Mouse (Mus musculus) CH12.LX (cell line): Measurements from ENCODE around the gene Abracl. TPM values are rescaled to one million over a fixed set of nuclear protein-coding genes. Genes with fewer than 3 reads are reported as not detected.

Experiments
- DNase-seq: peaks from one replicate; pipeline ENCODE4 v3.0.0-alpha.2; 2013; ENCODE audit errors: extremely low read depth
- H3K27ac ChIP-seq: 2 replicates; pipeline ENCODE4 v1.5.1; 2012; ENCODE audit warnings: low read depth, mild to moderate bottlenecking, control low read depth, moderate library complexity; ENCODE audit not compliant: insufficient read depth
- H3K27me3 ChIP-seq: replicated peaks from 2 replicates; pipeline ENCODE3; 2012; ENCODE audit warnings: inconsistent platforms
- H3K36me3 ChIP-seq, 2 experiments: replicated peaks in 1 of 2; 2 replicates each; pipeline versions ENCODE3 to v1.6.1; 2012; ENCODE audit warnings: inconsistent platforms in 1 of 2, low read length in 1 of 2, mild to moderate bottlenecking in 1 of 2, mixed read lengths in 1 of 2, moderate library complexity in 1 of 2; ENCODE audit not compliant: control insufficient read depth in 1 of 2, insufficient read depth in 1 of 2
- H3K4me1 ChIP-seq, 2 experiments: 2 replicates each; pipeline ENCODE4 v1.6.1; 2012; ENCODE audit warnings: inconsistent platforms in 1 of 2, moderate library complexity in 1 of 2; ENCODE audit not compliant: insufficient read depth in 2 of 2, control insufficient read depth in 1 of 2
- H3K4me2 ChIP-seq: 2 replicates; pipeline ENCODE4 v1.6.1; 2012; ENCODE audit warnings: low read depth, mild to moderate bottlenecking, control low read depth; ENCODE audit not compliant: poor library complexity, insufficient read depth, severe bottlenecking
- H3K4me3 ChIP-seq, 3 experiments: fragments of 150-350 bp in 1 of 3; sonication (generic) in 1 of 3; replicated peaks in 1 of 3; 2 replicates each; pipeline versions ENCODE3 to v1.5.1; 2011 to 2012; ENCODE audit warnings: low read depth in 2 of 3, low read length in 2 of 3, mild to moderate bottlenecking in 2 of 3, moderate library complexity in 2 of 3, control low read depth in 1 of 3, improper control_type of control experiment in 1 of 3, inconsistent platforms in 1 of 3, mixed read lengths in 1 of 3; ENCODE audit not compliant: poor library complexity in 1 of 3
- H3K79me2 ChIP-seq: replicated peaks from 2 replicates; pipeline ENCODE4 v1.6.1; 2012; ENCODE audit warnings: mild to moderate bottlenecking, moderate library complexity; ENCODE audit not compliant: control insufficient read depth, poor library complexity, insufficient read depth, severe bottlenecking; ENCODE audit errors: extremely low read depth
- H3K9ac ChIP-seq: 2 replicates; pipeline ENCODE4 v1.6.1; 2012; ENCODE audit warnings: low read depth, mild to moderate bottlenecking, control low read depth, moderate library complexity; ENCODE audit not compliant: insufficient read depth
- H3K9me3 ChIP-seq: replicated peaks from 2 replicates; pipeline ENCODE3; 2012; ENCODE audit warnings: low read length, inconsistent platforms, mixed read lengths
- CHD1 ChIP-seq: IDR thresholded peaks from 2 replicates; pipeline ENCODE4 v1.6.1; 2012; ENCODE audit warnings: low read depth, low read length, improper control_type of control experiment, inconsistent platforms
- ELF1 ChIP-seq: IDR thresholded peaks from 2 replicates; pipeline ENCODE4 v1.6.1; 2014; ENCODE audit warnings: low read depth, mild to moderate bottlenecking, inconsistent platforms, low read length, improper control_type of control experiment
- ETS1 ChIP-seq: conservative IDR thresholded peaks from 2 replicates; pipeline ENCODE4 v1.6.1; 2012; ENCODE audit warnings: low read depth, mild to moderate bottlenecking, inconsistent platforms, low read length, improper control_type of control experiment, moderate library complexity
- IRF4 ChIP-seq: IDR thresholded peaks from 2 replicates; pipeline ENCODE4 v1.6.1; 2014; ENCODE audit warnings: low read depth, mild to moderate bottlenecking, inconsistent platforms, low read length, improper control_type of control experiment
- KAT2A ChIP-seq: IDR thresholded peaks from 2 replicates; pipeline ENCODE4 v1.6.1; 2012; ENCODE audit warnings: low read length, improper control_type of control experiment, inconsistent platforms; ENCODE audit not compliant: insufficient replicate concordance
- MAX ChIP-seq: IDR thresholded peaks from 2 replicates; pipeline ENCODE4 v1.6.1; 2011; ENCODE audit warnings: low read length, improper control_type of control experiment
- MXI1 ChIP-seq: IDR thresholded peaks from 2 replicates; pipeline ENCODE4 v1.6.1; 2011; ENCODE audit warnings: mild to moderate bottlenecking, low read depth, low read length, improper control_type of control experiment
- PAX5 ChIP-seq: IDR thresholded peaks from 2 replicates; pipeline ENCODE4 v1.6.1; 2012; ENCODE audit warnings: low read length, inconsistent platforms, mixed read lengths
- POLR2A ChIP-seq: IDR thresholded peaks from 2 replicates; pipeline ENCODE4 v1.6.1; 2011; ENCODE audit warnings: low read depth, mild to moderate bottlenecking, improper control_type of control experiment, low read length
- TBP ChIP-seq: conservative IDR thresholded peaks from 2 replicates; pipeline ENCODE4 v1.6.1; 2011; ENCODE audit warnings: low read depth, low read length, improper control_type of control experiment
- UBTF ChIP-seq: IDR thresholded peaks from 2 replicates; pipeline ENCODE4 v1.6.1; 2012; ENCODE audit warnings: low read depth, mild to moderate bottlenecking, inconsistent platforms, low read length, improper control_type of control experiment, moderate library complexity
- ZKSCAN1 ChIP-seq: IDR thresholded peaks from 2 replicates; pipeline ENCODE4 v1.6.1; 2012; ENCODE audit warnings: low read depth, inconsistent platforms, low read length, improper control_type of control experiment, borderline replicate concordance
- ZMIZ1 ChIP-seq: IDR thresholded peaks from 2 replicates; pipeline ENCODE4 v1.6.1; 2012; ENCODE audit warnings: low read depth, mild to moderate bottlenecking, inconsistent platforms, low read length, improper control_type of control experiment
- dilution Hi-C: fragments of 300-500 bp; cut with MboI; formaldehyde crosslinking; loops from 2 replicates; pipeline ENCODE4 v1.14.3; 2020; ENCODE audit warnings: low sequenced_read_pairs; ENCODE audit not compliant: extremely low pct_unique_long_range_greater_than_20kb, extremely low pct_ligation_motif_present
- in situ Hi-C: fragments of 300-500 bp; cut with MboI; formaldehyde crosslinking; loops from 3 replicates; pipeline ENCODE4 v1.14.3; 2019; ENCODE audit warnings: low sequenced_read_pairs, low pct_ligation_motif_present, low pct_unique_long_range_greater_than_20kb, mixed read lengths
- polyA plus RNA-seq: library from polyadenylated mRNA; unstranded; fragments of >175 nt; gene quantifications from 2 replicates; pipeline ENCODE4 v1.2.1, GENCODE M21; 2012; ENCODE audit warnings: low read depth; ENCODE audit not compliant: insufficient read length
- total RNA-seq, 2 experiments: library from RNA; depleted of rRNA; stranded (reverse); fragments of 300-350 nt in 1 of 2; fragments of >200 nt in 1 of 2; gene quantifications; 2 replicates each; pipeline ENCODE4 v1.2.3; 2012 to 2014

Abracl gene
- total and polyA plus RNA-seq, 3 experiments: 86.1 to 226 (median 166) TPM

- dilution Hi-C loops: no loop called here
- H3K79me2 ChIP-seq: peaks cover 20% of the 10 kb centered on the region
- peak overlapping the region; percentile 68 to 76 (median 75) for H3K4me3 ChIP-seq
- peaks cover 2 to 22% of the 10 kb centered on the region in 2 experiments for H3K4me1 ChIP-seq
- peak overlapping the region; percentile 34 for H3K9ac ChIP-seq
- peak overlapping the region; percentile 81 for H3K4me2 ChIP-seq
- peak; percentile 6; the same call in 1 of the 2 replicates for TF ChIP-seq IRF4
- 0 out of 2 replicates have a peak, but pooled peaks have one; percentile 2 for TF ChIP-seq MAX
- TF ChIP-seq UBTF: 0 out of 2 replicates have a peak, but pooled peaks have one; percentile 52
- peak; percentile 21; the same call in 1 of the 2 replicates for TF ChIP-seq MXI1
- no peak for TF ChIP-seq KAT2A
- H3K27ac ChIP-seq: peak overlapping the region; percentile 47; the same call in 1 of the 2 replicates
- H3K27me3 ChIP-seq: no peaks in the 10 kb centered on the region
- DNase-seq: peak; percentile 71
- peaks cover 5% of the 10 kb centered on the region for H3K9me3 ChIP-seq
- peaks cover 7 to 18% of the 10 kb centered on the region in 2 experiments for H3K36me3 ChIP-seq
- in situ Hi-C loops: no loop called here
Measured at GRCm38 (mm10) chr10:18022312-18022711, 776 bp downstream of the Abracl start.

- Histone ChIP-seq H3K27ac (peak overlapping the region; percentile 47; the same call in 1 of the 2 replicates), H3K4me1 (peaks cover 2 to 22% of the 10 kb centered on the region in 2 experiments), H3K4me3 (peak overlapping the region; percentile 68 to 76 (median 75)), H3K4me2 (peak overlapping the region; percentile 81), H3K9me3 (peaks cover 5% of the 10 kb centered on the region), H3K36me3 (peaks cover 8 to 23% of the 10 kb centered on the region in 2 experiments), H3K79me2 (peaks cover 20% of the 10 kb centered on the region), H3K9ac (peak overlapping the region; percentile 34), H3K27me3 (no peaks in the 10 kb centered on the region)
- in situ Hi-C loops (no loop called here), dilution Hi-C loops (no loop called here)
- no peak for DNase-seq
- TF ChIP-seq MAX: peak; percentile 3; the same call in 1 of the 2 replicates
- TF ChIP-seq IRF4: 0 out of 2 replicates have a peak, but pooled peaks have one; percentile 7
- TF ChIP-seq PAX5: no peak
- no peak for TF ChIP-seq KAT2A
- no peak for TF ChIP-seq ZKSCAN1
- TF ChIP-seq MXI1: 0 out of 2 replicates have a peak, but pooled peaks have one; percentile 19
- TF ChIP-seq ELF1: no peak
- no peak for TF ChIP-seq ZMIZ1
- TF ChIP-seq TBP: no peak
- TF ChIP-seq ETS1: no peak
- peak; percentile 56; the same call in 1 of the 2 replicates for TF ChIP-seq CHD1
- 0 out of 2 replicates have a peak, but pooled peaks have one; percentile 28 for TF ChIP-seq POLR2A
Measured at GRCm38 (mm10) chr10:18021576-18022311, 1.3 kb downstream of the Abracl start.
